In the genomic region with DNA sequence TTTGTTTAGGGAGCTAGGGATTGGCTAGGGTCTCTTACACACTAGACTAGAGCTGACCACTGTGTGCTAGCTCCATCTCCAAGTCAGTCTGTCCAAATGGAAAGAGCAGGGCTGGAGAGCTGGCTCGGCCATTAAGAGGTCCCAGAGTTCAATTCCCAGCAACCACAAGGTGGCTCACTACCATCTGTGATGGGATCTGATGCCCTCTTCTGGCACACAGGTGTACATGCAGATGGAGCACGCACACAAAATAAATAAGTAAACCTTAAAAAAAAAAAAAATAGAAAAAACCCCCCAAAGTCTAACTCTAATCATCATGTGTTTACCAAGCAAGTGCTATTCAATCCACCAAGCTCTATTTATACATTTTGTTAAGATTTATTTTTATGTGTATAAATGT, we compare ENCODE assay signal across 16 mouse cellular contexts. TPM values are rescaled to one million over a fixed set of nuclear protein-coding genes. Genes with fewer than 3 reads are reported as not detected.
DNase-seq lines count a peak whose midpoint lies in the region; ATAC-seq and TF ChIP-seq lines count a peak whose summit lies in the region.
"Had no signal": no experiment of that assay in that cellular context is flagged by ENCODE, and none has a peak within 500 bp of the region (broad histone marks: within the 10 kb centered on the region; RNA-seq: fewer than 3 reads in every experiment).

No protein-coding gene starts in this region.

- H3K4me3 ChIP-seq in hindbrain, postnatal 0 days (ENCODE audit: low read length), result no peak overlapping the region
- H3K4me3 ChIP-seq in hindbrain, embryonic 13.5 days, result no peak overlapping the region
- no peak overlapping the region for H3K4me3 ChIP-seq in spleen, adult 2 months (ENCODE audit: extremely low read depth, insufficient read depth, insufficient read length)
- H3K4me3 ChIP-seq in stomach, postnatal 0 days (ENCODE audit: low read depth, low read length), result no peak overlapping the region
- H3K4me3 ChIP-seq: heart, embryonic 12.5 days; hindbrain, embryonic 15.5 days; liver, embryonic 15.5 days; midbrain, embryonic 10.5 days had no signal

- DNase-seq in hindbrain, postnatal 0 days (ENCODE audit: low spot score), result no peak
- no peak for DNase-seq in spleen, adult 2 months (ENCODE audit: low read depth in 1 of 2, low spot score in 2 of 2)
- no peak for DNase-seq in spleen, adult 18-20 months
- DNase-seq in ZHBTc4 (ENCODE audit: low read depth, low spot score), result peak; percentile 80
- DNase-seq in stomach, postnatal 0 days (ENCODE audit: low spot score), result no peak
- no peak for DNase-seq in embryo, embryonic 9.5 days (ENCODE audit: extremely low spot score)
- no peak for DNase-seq in kidney, postnatal 25 days
- DNase-seq: adrenal gland, adult 2 months; kidney, postnatal 4 days; thymus, postnatal 36 days had no signal

- 98% methylated on average over 2 of the region's 2 CpGs for WGBS in hindbrain, postnatal 0 days
- 81% methylated on average over 2 of the region's 2 CpGs for WGBS in hindbrain, embryonic 13.5 days
- 88% methylated on average over 2 of the region's 2 CpGs for WGBS in spleen, adult 2 months
- WGBS in stomach, postnatal 0 days, result 89% methylated on average over 2 of the region's 2 CpGs

- H3K9ac ChIP-seq in hindbrain, postnatal 0 days (replicated peaks; ENCODE audit: low read length), result no peak overlapping the region
- no peak overlapping the region for H3K9ac ChIP-seq in hindbrain, embryonic 13.5 days
- H3K9ac ChIP-seq in stomach, postnatal 0 days (ENCODE audit: low read length), result no peak overlapping the region
- H3K9ac ChIP-seq: heart, embryonic 12.5 days; hindbrain, embryonic 15.5 days; liver, embryonic 15.5 days had no signal

- TF ChIP-seq EP300 in stomach, postnatal 0 days (optimal IDR thresholded peaks at IDR 0.05), result no peak

- H3K9me3 ChIP-seq in hindbrain, postnatal 0 days (ENCODE audit: low read length), result no peaks in the 10 kb centered on the region
- no peaks in the 10 kb centered on the region for H3K9me3 ChIP-seq in hindbrain, embryonic 13.5 days
- no peaks in the 10 kb centered on the region for H3K9me3 ChIP-seq in stomach, postnatal 0 days (ENCODE audit: control insufficient read depth, low read length)
- H3K9me3 ChIP-seq: heart, embryonic 12.5 days; hindbrain, embryonic 15.5 days; liver, embryonic 15.5 days; midbrain, embryonic 10.5 days had no signal

- TF ChIP-seq POLR2A in spleen, adult 2 months (IDR thresholded peaks at IDR 0.05; ENCODE audit: low read depth, low read length), result no peak

- H3K4me1 ChIP-seq in hindbrain, postnatal 0 days (ENCODE audit: insufficient read depth, low read length), result no peaks in the 10 kb centered on the region
- no peaks in the 10 kb centered on the region for H3K4me1 ChIP-seq in hindbrain, embryonic 13.5 days (replicated peaks)
- no peaks in the 10 kb centered on the region; the same call in 1 of the 2 replicates for H3K4me1 ChIP-seq in spleen, adult 2 months (ENCODE audit: control insufficient read depth, insufficient read depth, insufficient read length)
- no peaks in the 10 kb centered on the region for H3K4me1 ChIP-seq in stomach, postnatal 0 days (replicated peaks; ENCODE audit: control insufficient read depth, insufficient read depth)
- H3K4me1 ChIP-seq: hindbrain, embryonic 15.5 days; midbrain, embryonic 10.5 days had no signal

- peak; percentile 30 for TF ChIP-seq CTCF in hindbrain, postnatal 0 days (IDR thresholded peaks at IDR 0.05; ENCODE audit: low read depth)
- peak; percentile 1; the same call in 1 of the 2 replicates for TF ChIP-seq CTCF in spleen, adult 2 months (IDR thresholded peaks at IDR 0.05; ENCODE audit: extremely low read depth, insufficient read depth, insufficient read length, insufficient replicate concordance)
- peak; percentile 55 for TF ChIP-seq CTCF in stomach, postnatal 0 days (IDR thresholded peaks at IDR 0.05; ENCODE audit: low read depth)

- no peak for ATAC-seq in hindbrain, postnatal 0 days
- no peak for ATAC-seq in hindbrain, embryonic 13.5 days (ENCODE audit: low FRiP score)
- no peak for ATAC-seq in stomach, postnatal 0 days (ENCODE audit: low FRiP score, low TSS enrichment)

- peaks cover 13% of the 10 kb centered on the region; the same call in 1 of the 2 replicates for H3K36me3 ChIP-seq in hindbrain, postnatal 0 days (ENCODE audit: insufficient read depth, low read length)
- peaks cover 22% of the 10 kb centered on the region for H3K36me3 ChIP-seq in hindbrain, embryonic 13.5 days
- H3K36me3 ChIP-seq in spleen, adult 2 months (ENCODE audit: control insufficient read depth, insufficient read depth, low read length), result no peaks in the 10 kb centered on the region
- H3K36me3 ChIP-seq in stomach, postnatal 0 days (ENCODE audit: control insufficient read depth, insufficient read depth, low read length), result no peaks in the 10 kb centered on the region
- H3K36me3 ChIP-seq: liver, embryonic 15.5 days had no signal

- no peak overlapping the region for H3K27ac ChIP-seq in hindbrain, postnatal 0 days
- no peak overlapping the region for H3K27ac ChIP-seq in hindbrain, embryonic 13.5 days
- H3K27ac ChIP-seq in spleen, adult 2 months (ENCODE audit: insufficient read depth, low read length), result no peak overlapping the region
- no peak overlapping the region for H3K27ac ChIP-seq in stomach, postnatal 0 days (replicated peaks)
- H3K27ac ChIP-seq: hindbrain, embryonic 15.5 days; liver, embryonic 15.5 days; midbrain, embryonic 10.5 days had no signal

- no peaks in the 10 kb centered on the region for H3K27me3 ChIP-seq in hindbrain, postnatal 0 days (ENCODE audit: insufficient read depth, low read length)
- no peaks in the 10 kb centered on the region for H3K27me3 ChIP-seq in hindbrain, embryonic 13.5 days
- H3K27me3 ChIP-seq in spleen, adult 2 months (ENCODE audit: control insufficient read depth, insufficient read depth, low read length), result no peaks in the 10 kb centered on the region
- H3K27me3 ChIP-seq in stomach, postnatal 0 days (ENCODE audit: control insufficient read depth, insufficient read depth, low read length), result no peaks in the 10 kb centered on the region
- H3K27me3 ChIP-seq: heart, embryonic 12.5 days; hindbrain, embryonic 15.5 days; liver, embryonic 15.5 days had no signal

- H3K4me2 ChIP-seq in hindbrain, postnatal 0 days (ENCODE audit: low read depth, low read length), result no peak overlapping the region
- H3K4me2 ChIP-seq in hindbrain, embryonic 13.5 days, result no peak overlapping the region
- no peak overlapping the region for H3K4me2 ChIP-seq in stomach, postnatal 0 days (replicated peaks; ENCODE audit: low read depth)
- H3K4me2 ChIP-seq: heart, embryonic 12.5 days; hindbrain, embryonic 15.5 days; liver, embryonic 15.5 days had no signal

RNA-seq across cellular contexts. Expression of gene Chst5, which starts 9.4 kb away (rescaled TPM):
- 2.4 and 4.2 TPM in 2 replicates for total RNA-seq in hindbrain, postnatal 0 days (2014; rRNA removed)
- 3.2 and 3.8 TPM in 2 replicates for polyA plus RNA-seq in hindbrain, postnatal 0 days (2015; fragmentation: Nextera tagmentation; extraction: Ambion mirVana)
- polyA plus RNA-seq in hindbrain, embryonic 13.5 days (2015; fragmentation: Nextera tagmentation; extraction: Ambion mirVana), result 4.7 and 4.9 TPM in 2 replicates
- 0.13 TPM in 1 of 2 replicates, not detected in the other for polyA plus RNA-seq in spleen, adult 2 months (2012; rRNA removed)
- polyA plus RNA-seq in stomach, postnatal 0 days (2015; fragmentation: Nextera tagmentation; extraction: Ambion mirVana), result 0.36 and 0.39 TPM in 2 replicates
- total RNA-seq: adrenal gland, adult 2 months; common myeloid progenitor, adult 5-6 weeks had no signal
- polyA plus RNA-seq: adrenal gland, adult 2 months had no signal

RNA-seq across cellular contexts. Expression of gene Tmem231, which starts 14.0 kb away (rescaled TPM):
- total RNA-seq in hindbrain, postnatal 0 days (2014; rRNA removed), result 15.5 and 16.7 TPM in 2 replicates
- 14.4 and 14.6 TPM in 2 replicates for polyA plus RNA-seq in hindbrain, postnatal 0 days (2015; fragmentation: Nextera tagmentation; extraction: Ambion mirVana)
- 16.8 and 17.6 TPM in 2 replicates for polyA plus RNA-seq in hindbrain, embryonic 13.5 days (2015; fragmentation: Nextera tagmentation; extraction: Ambion mirVana)
- polyA plus RNA-seq in spleen, adult 2 months (2012; rRNA removed), result 2.1 and 3.1 TPM in 2 replicates
- polyA plus RNA-seq in stomach, postnatal 0 days (2015; fragmentation: Nextera tagmentation; extraction: Ambion mirVana), result 3.3 and 4.1 TPM in 2 replicates

RNA-seq across cellular contexts. Expression of gene Gabarapl2, which starts 20.8 kb away (rescaled TPM):
- total RNA-seq in hindbrain, postnatal 0 days (2014; rRNA removed), result 86.2 and 99.4 TPM in 2 replicates
- 461 and 465 TPM in 2 replicates for polyA plus RNA-seq in hindbrain, postnatal 0 days (2015; fragmentation: Nextera tagmentation; extraction: Ambion mirVana)
- 472 and 492 TPM in 2 replicates for polyA plus RNA-seq in hindbrain, embryonic 13.5 days (2015; fragmentation: Nextera tagmentation; extraction: Ambion mirVana)
- polyA plus RNA-seq in spleen, adult 2 months (2012; rRNA removed), result 15.9 and 25.4 TPM in 2 replicates
- 290 and 292 TPM in 2 replicates for polyA plus RNA-seq in stomach, postnatal 0 days (2015; fragmentation: Nextera tagmentation; extraction: Ambion mirVana)

RNA-seq across cellular contexts. Expression of gene Tmem170, which starts 43.1 kb away (rescaled TPM):
- total RNA-seq in hindbrain, postnatal 0 days (2014; rRNA removed), result 3.2 and 3.5 TPM in 2 replicates
- polyA plus RNA-seq in hindbrain, postnatal 0 days (2015; fragmentation: Nextera tagmentation; extraction: Ambion mirVana), result 2.3 and 3.0 TPM in 2 replicates
- 5.7 and 5.9 TPM in 2 replicates for polyA plus RNA-seq in hindbrain, embryonic 13.5 days (2015; fragmentation: Nextera tagmentation; extraction: Ambion mirVana)
- 1.2 and 1.6 TPM in 2 replicates for polyA plus RNA-seq in spleen, adult 2 months (2012; rRNA removed)
- 9.9 and 10.1 TPM in 2 replicates for polyA plus RNA-seq in stomach, postnatal 0 days (2015; fragmentation: Nextera tagmentation; extraction: Ambion mirVana)

Comparison
In these comparisons a context has a peak if more than half of its experiments do, and no peak if none do; other contexts are left out.
1. CTCF ChIP-seq: peak in every context shown above with its lines; median percentile 55 in stomach, postnatal 0 days; 30 in hindbrain, postnatal 0 days; 1 in spleen, adult 2 months.
2. RNA of gene Gabarapl2, which starts 20.8 kb away (polyA plus RNA-seq): 472 to 492 TPM in hindbrain, embryonic 13.5 days, 461 to 465 TPM in hindbrain, postnatal 0 days and 290 to 292 TPM in stomach, postnatal 0 days; 15.9 to 25.4 TPM in spleen, adult 2 months; every median in the first group is over 10 times any median in the second.